Mouse (Mus musculus) hindbrain, postnatal 0 days (tissue): ENCODE measurements around the gene Myo9a. TPM values are rescaled to one million over a fixed set of nuclear protein-coding genes. Genes with fewer than 3 reads are reported as not detected.
"Not testable (repeated sequence)": the region's sequence is repeated elsewhere in the genome, so short reads cannot be mapped to it uniquely, and the experiment has no call there.

Source experiments
- ATAC-seq: fragments of 200-750 bp; cut with Nextera tagmentation; 2 replicates; pipeline ENCODE4 v1.8.0; 2017; ENCODE audit warnings: mild to moderate bottlenecking, moderate TSS enrichment, moderate library complexity
- DNase-seq: peaks from one replicate; pipeline ENCODE4 v3.0.0-alpha.2; 2015; ENCODE audit warnings: low spot score
- H3K27ac ChIP-seq: fragments of 300-500 bp; sonication (generic); 2 replicates; pipeline ENCODE4 v1.5.1; 2014; ENCODE audit warnings: mild to moderate bottlenecking
- H3K27me3 ChIP-seq: fragments of 300-500 bp; sonication (generic); 2 replicates; pipeline ENCODE4 v1.6.1; 2014; ENCODE audit warnings: low read length, mixed read lengths; ENCODE audit not compliant: insufficient read depth
- H3K36me3 ChIP-seq: fragments of 300-500 bp; sonication (generic); 2 replicates; pipeline ENCODE4 v1.6.1; 2014; ENCODE audit warnings: low read length, mixed read lengths; ENCODE audit not compliant: insufficient read depth
- H3K4me1 ChIP-seq: fragments of 300-500 bp; sonication (generic); 2 replicates; pipeline ENCODE4 v1.6.1; 2014; ENCODE audit warnings: antibody characterized with exemption, low read length, mixed read lengths; ENCODE audit not compliant: insufficient read depth
- H3K4me2 ChIP-seq: fragments of 300-500 bp; sonication (generic); 2 replicates; pipeline ENCODE4 v1.6.1; 2014; ENCODE audit warnings: low read depth, mild to moderate bottlenecking, low read length, moderate library complexity, mixed read lengths
- H3K4me3 ChIP-seq: fragments of 300-500 bp; sonication (generic); 2 replicates; pipeline ENCODE4 v1.5.1; 2014; ENCODE audit warnings: low read length
- H3K9ac ChIP-seq: fragments of 300-500 bp; sonication (generic); replicated peaks from 2 replicates; pipeline ENCODE4 v1.6.1; 2014; ENCODE audit warnings: mild to moderate bottlenecking, low read length, moderate library complexity, mixed read lengths
- H3K9me3 ChIP-seq: fragments of 300-500 bp; sonication (generic); 2 replicates; pipeline ENCODE4 v1.6.1; 2016; ENCODE audit warnings: low read length, mixed read lengths
- CTCF ChIP-seq: IDR thresholded peaks from 2 replicates; pipeline ENCODE4 v1.5.1; 2016; ENCODE audit warnings: antibody characterized with exemption, control low read depth, low read depth
- WGBS: fragments of 180-500 bp; shearing (Covaris S2); extraction: QIAGEN DNeasy Blood & Tissue Kit; methylation state at CpG from one replicate; pipeline ENCODE4 v1.1.7; 2014; 5-methylcytosine and 5-hydroxymethylcytosine counted together
- polyA plus RNA-seq: library from polyadenylated mRNA; unstranded; fragments of >200 nt; fragmentation: Nextera tagmentation; extraction: Ambion mirVana; gene quantifications from 2 replicates; pipeline ENCODE4 v1.2.1, GENCODE M21; 2015
- total RNA-seq: library from RNA; depleted of rRNA; stranded (reverse); fragments of >200 nt; gene quantifications from 2 replicates; pipeline ENCODE4 v1.2.3, GENCODE M21; 2014

Myo9a gene
- total and polyA plus RNA-seq, 2 experiments from 2014 or later, result 15.4 to 25.0 TPM

GRCm38 (mm10) chr9:59749581-59750265, 973 bp upstream of the Myo9a start:
- Histone ChIP-seq H3K4me2 (peak overlapping the region; percentile 61), H3K9ac (peak overlapping the region; percentile 61), H3K27me3 (no peaks in the 10 kb centered on the region), H3K4me3 (peak overlapping the region; percentile 95), H3K36me3 (no peaks in the 10 kb centered on the region), H3K27ac (peak overlapping the region; percentile 88), H3K9me3 (no peaks in the 10 kb centered on the region), H3K4me1 (no peaks in the 10 kb centered on the region; the same call in 1 of the 2 replicates)
- DNase-seq, result peak; percentile 7
- WGBS, result 33% methylated on average over 12 of the region's 12 CpGs
- no peak for TF ChIP-seq CTCF
- no peak for ATAC-seq

DNA sequence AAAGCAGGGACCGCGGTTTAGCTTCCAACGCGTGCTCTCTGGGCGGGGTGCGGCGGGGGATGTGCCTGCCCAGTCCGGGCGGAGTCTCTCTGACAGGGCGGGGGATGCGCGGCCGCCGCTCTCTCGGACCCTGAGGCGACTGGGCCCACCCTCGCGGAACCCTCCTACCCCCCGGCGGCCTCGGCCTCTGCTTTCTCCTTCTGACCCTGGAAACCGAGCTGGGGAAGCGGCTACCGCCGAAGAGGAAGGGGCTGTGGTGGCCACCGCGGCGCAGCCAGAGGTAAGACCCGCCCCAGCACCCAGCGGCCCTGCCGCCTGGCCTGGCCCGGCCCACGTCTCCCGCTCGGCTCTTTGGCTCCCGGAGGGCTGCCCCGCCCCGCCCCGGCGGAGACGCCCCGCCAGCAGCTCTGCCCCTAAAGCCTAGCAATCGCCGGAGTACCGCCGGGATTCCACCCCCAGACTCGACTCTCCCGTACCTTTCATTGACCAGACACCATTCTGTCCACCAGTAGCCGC, 428 bp downstream of the Myo9a start:
- H3K4me1 ChIP-seq, result no peaks in the 10 kb centered on the region; the same call in 1 of the 2 replicates
- peak overlapping the region; percentile 95 for H3K4me3 ChIP-seq
- H3K9me3 ChIP-seq, result no peaks in the 10 kb centered on the region
- H3K27me3 ChIP-seq, result no peaks in the 10 kb centered on the region
- H3K9ac ChIP-seq, result peak overlapping the region; percentile 93
- H3K27ac ChIP-seq, result peak overlapping the region; percentile 92
- no peaks in the 10 kb centered on the region for H3K36me3 ChIP-seq
- peak; percentile 94 for ATAC-seq
- WGBS, result 0% methylated on average over 33 of the region's 49 CpGs
- peak overlapping the region; percentile 70 for H3K4me2 ChIP-seq
- TF ChIP-seq CTCF, result no peak
- DNase-seq, result peak; percentile 61

- no peaks in the 10 kb centered on the region for H3K36me3 ChIP-seq
- ATAC-seq, result no peak
- H3K9ac ChIP-seq, result peak overlapping the region; percentile 93
- WGBS, result 1% methylated on average over 2 of the region's 2 CpGs
- no peak for TF ChIP-seq CTCF
- H3K4me3 ChIP-seq, result peak overlapping the region; percentile 95
- peak overlapping the region; percentile 92; the same call in 1 of the 2 replicates for H3K27ac ChIP-seq
- peak overlapping the region; percentile 70 for H3K4me2 ChIP-seq
- H3K4me1 ChIP-seq, result no peaks in the 10 kb centered on the region; the same call in 1 of the 2 replicates
- H3K27me3 ChIP-seq, result no peaks in the 10 kb centered on the region
- peak; percentile 12 for DNase-seq
- H3K9me3 ChIP-seq, result no peaks in the 10 kb centered on the region
Observed at GRCm38 (mm10) chr9:59751966-59752365, 1.3 kb downstream of the Myo9a start.

DNA sequence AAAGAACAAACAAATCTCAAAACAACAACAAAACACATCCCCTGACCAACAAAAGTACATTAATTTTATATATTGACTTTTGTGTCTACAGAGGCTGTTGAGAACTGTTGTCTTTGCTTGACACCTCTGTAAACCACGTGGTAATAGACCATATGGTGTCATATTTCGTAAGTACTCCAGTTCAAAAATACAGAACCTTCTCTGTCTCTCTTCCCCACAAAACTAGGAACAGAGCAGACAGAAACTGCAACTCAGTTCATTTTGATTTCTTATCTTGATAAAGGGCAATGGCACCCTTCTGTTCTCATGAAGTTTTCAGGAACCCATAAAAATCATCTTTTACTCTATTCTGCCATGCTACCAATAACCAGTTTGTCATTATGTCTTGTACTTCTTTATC, 4.5 kb downstream of the Myo9a start:
- ATAC-seq (no peak), DNase-seq (no peak)
- H3K27ac ChIP-seq, result no peak overlapping the region
- no peaks in the 10 kb centered on the region for H3K9me3 ChIP-seq
- H3K9ac ChIP-seq, result no peak overlapping the region
- no peak overlapping the region for H3K4me3 ChIP-seq
- WGBS, result 69% methylated on average over 2 of the region's 2 CpGs
- H3K36me3 ChIP-seq, result no peaks in the 10 kb centered on the region
- no peak for TF ChIP-seq CTCF
- no peak overlapping the region for H3K4me2 ChIP-seq
- no peaks in the 10 kb centered on the region for H3K4me1 ChIP-seq
- H3K27me3 ChIP-seq, result no peaks in the 10 kb centered on the region

GRCm38 (mm10) chr9:59757016-59757415, 6.3 kb downstream of the Myo9a start:
- not testable (repeated sequence) for DNase-seq, H3K4me1 ChIP-seq, H3K4me2 ChIP-seq, H3K36me3 ChIP-seq, H3K9me3 ChIP-seq, H3K9ac ChIP-seq, H3K27me3 ChIP-seq, H3K4me3 ChIP-seq, ATAC-seq, H3K27ac ChIP-seq
- 94% methylated on average over 2 of the region's 3 CpGs for WGBS

DNA sequence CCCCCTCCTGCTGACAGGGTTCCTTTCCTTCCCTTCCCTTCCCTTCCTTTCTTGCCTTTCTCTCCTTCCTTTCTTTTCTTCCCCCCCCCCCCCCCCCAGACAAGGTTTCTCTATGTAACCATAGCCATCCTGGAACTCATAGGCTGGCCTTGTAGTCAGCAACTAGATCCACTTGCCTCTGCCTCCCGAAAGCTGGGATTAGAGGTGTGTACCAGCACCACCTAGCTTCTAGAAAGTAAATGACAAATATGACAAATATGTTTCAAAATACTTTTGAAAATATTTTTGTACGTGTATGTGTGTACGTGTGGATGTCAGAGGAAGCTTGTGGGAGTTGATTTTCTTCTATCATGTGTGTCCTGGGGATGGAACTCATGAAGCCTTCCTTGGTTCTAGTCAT, 9.8 kb downstream of the Myo9a start:
- no peaks in the 10 kb centered on the region for H3K27me3 ChIP-seq
- DNase-seq (no peak), ATAC-seq (no peak)
- WGBS, result 78% methylated on average over 3 of the region's 3 CpGs
- H3K9ac ChIP-seq, result no peak overlapping the region
- H3K4me3 ChIP-seq, result no peak overlapping the region
- H3K4me1 ChIP-seq, result no peaks in the 10 kb centered on the region
- no peaks in the 10 kb centered on the region for H3K36me3 ChIP-seq
- no peaks in the 10 kb centered on the region for H3K9me3 ChIP-seq
- no peak overlapping the region for H3K27ac ChIP-seq
- peak; percentile 23 for TF ChIP-seq CTCF
- no peak overlapping the region for H3K4me2 ChIP-seq

- WGBS, result 89% methylated on average over 11 of the region's 13 CpGs
- not testable (repeated sequence) for H3K9me3 ChIP-seq, H3K9ac ChIP-seq, ATAC-seq, H3K36me3 ChIP-seq, H3K27ac ChIP-seq, H3K4me3 ChIP-seq, H3K27me3 ChIP-seq, H3K4me1 ChIP-seq, DNase-seq, H3K4me2 ChIP-seq
Observed at GRCm38 (mm10) chr9:59766966-59767461, 16.3 kb downstream of the Myo9a start.

DNA sequence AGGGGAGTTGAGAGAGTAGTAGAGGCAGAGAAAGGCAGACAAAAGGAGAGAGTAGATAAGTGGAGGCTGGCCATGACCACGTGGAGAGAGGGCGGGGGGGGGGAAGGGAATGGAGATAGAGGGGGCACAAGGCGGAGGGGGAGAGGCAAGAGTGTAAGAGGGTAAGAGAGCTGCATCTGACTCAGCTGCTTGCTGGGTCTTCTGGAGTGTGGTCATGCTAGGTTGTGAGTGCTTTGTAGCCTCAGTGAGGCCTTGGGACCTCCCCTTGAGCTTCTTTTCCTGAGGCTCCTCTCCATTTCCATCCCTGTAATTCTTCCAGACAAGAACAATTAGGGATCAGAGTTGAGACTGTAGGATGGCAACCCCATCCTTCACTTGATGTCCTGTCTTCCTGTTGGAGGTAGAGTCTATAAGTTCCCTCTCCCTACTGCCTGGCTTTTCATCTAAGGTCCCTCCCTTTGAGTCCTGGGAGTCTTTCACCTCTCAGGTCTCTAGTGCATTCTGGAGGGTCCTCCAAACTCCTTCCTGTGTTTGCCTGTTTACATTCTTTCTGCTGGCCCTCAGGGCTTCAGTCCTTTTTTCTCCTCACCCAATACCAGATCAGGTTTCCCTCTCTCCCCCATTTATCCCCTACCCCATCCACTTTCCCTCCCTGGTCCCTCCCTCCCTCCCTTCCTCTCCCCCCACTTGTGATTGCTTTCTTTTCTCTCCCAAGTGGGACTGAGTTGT, 55.5 kb downstream of the Myo9a start:
- H3K4me2 ChIP-seq, H3K27ac ChIP-seq, H3K4me3 ChIP-seq, H3K27me3 ChIP-seq, H3K4me1 ChIP-seq, H3K36me3 ChIP-seq, ATAC-seq, H3K9me3 ChIP-seq, H3K9ac ChIP-seq, DNase-seq: not testable (repeated sequence)
- 89% methylated on average over 3 of the region's 3 CpGs for WGBS
